8 mouse cellular contexts compared by ENCODE assay signal in the genomic region with DNA sequence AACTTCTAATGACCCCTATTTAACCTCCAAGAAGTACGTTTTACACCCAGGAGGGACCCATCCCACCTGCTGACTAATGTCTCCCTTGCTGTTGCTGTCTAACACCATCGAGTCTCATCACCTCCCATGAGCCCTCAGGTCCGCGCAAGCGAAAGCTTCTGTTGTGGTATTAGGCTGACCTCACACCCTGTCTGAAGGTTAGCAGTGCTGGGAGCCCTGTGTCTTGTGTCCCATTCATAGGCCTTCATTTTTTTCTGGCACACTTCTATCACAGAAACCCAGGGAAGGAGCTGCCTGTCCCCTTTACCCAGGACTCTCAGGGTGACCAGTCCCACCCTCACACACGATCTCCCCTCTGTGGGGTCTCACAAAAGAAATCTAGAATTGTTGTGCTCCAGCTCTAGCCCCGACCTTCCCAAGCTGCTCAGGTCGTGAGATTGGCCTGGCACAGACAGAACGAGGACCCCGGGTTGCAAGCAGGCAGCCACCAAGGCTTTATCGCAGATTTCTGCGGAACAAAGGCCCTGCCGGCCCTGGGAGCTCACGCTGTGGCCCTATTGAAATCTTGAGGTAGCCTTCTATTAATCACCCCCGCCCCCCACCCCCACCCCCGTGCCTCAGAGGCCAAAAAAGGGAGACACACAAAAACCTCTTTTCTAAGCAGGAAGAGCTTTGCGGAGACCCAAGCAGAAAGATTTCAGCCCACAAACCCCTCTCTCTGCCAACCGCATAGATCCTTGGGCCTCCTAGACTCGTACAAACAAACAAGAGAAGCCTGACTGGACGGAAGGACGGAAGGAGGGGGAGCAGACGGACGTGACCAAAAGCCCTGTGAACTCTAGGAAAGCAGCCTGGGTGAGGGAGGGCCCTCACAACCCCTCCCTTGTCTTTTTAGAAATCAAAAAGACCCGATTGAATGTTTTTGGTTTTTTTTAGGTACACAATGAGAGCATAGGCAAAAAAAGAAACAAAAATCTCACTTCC. TPM values are rescaled to one million over a fixed set of nuclear protein-coding genes. Genes with fewer than 3 reads are reported as not detected.
DNase-seq lines count a peak whose midpoint lies in the region; ATAC-seq and TF ChIP-seq lines count a peak whose summit lies in the region.

No protein-coding gene starts in this region.

- peak overlapping the region; percentile 45 for H3K4me2 ChIP-seq in heart, embryonic 12.5 days
- H3K4me2 ChIP-seq in embryonic facial prominence, embryonic 13.5 days: 0 out of 2 replicates have a peak overlapping the region, but pooled peaks have one; percentile 28
- H3K4me2 ChIP-seq in intestine, postnatal 0 days (replicated peaks; ENCODE audit: low read depth): no peak overlapping the region; the same call in 1 of the 2 replicates
- peak overlapping the region; percentile 24 for H3K4me2 ChIP-seq in midbrain, embryonic 12.5 days (replicated peaks)

- peak overlapping the region; percentile 64 for H3K9ac ChIP-seq in heart, embryonic 12.5 days
- peak overlapping the region; percentile 64 for H3K9ac ChIP-seq in embryonic facial prominence, embryonic 13.5 days
- no peak overlapping the region for H3K9ac ChIP-seq in intestine, postnatal 0 days (ENCODE audit: low read depth, low read length)
- peak overlapping the region; percentile 39; the same call in 1 of the 2 replicates for H3K9ac ChIP-seq in midbrain, embryonic 12.5 days (replicated peaks)

- WGBS in heart, embryonic 12.5 days: 14% methylated on average over 24 of the region's 24 CpGs
- 18% methylated on average over 24 of the region's 24 CpGs for WGBS in embryonic facial prominence, embryonic 13.5 days
- WGBS in intestine, postnatal 0 days: 37% methylated on average over 24 of the region's 24 CpGs
- WGBS in midbrain, embryonic 12.5 days: 1% methylated on average over 24 of the region's 24 CpGs

- peak overlapping the region; percentile 68 for H3K27ac ChIP-seq in heart, embryonic 12.5 days (ENCODE audit: poor library complexity, severe bottlenecking)
- H3K27ac ChIP-seq in embryonic facial prominence, embryonic 13.5 days: peak overlapping the region; percentile 85
- 0 out of 2 replicates have a peak overlapping the region, but pooled peaks have one; percentile 52 for H3K27ac ChIP-seq in intestine, postnatal 0 days (ENCODE audit: low read depth, low read length)
- H3K27ac ChIP-seq in midbrain, embryonic 12.5 days (replicated peaks): peak overlapping the region; percentile 97

- H3K4me1 ChIP-seq in heart, embryonic 12.5 days (replicated peaks): peaks cover 19% of the 10 kb centered on the region
- H3K4me1 ChIP-seq in embryonic facial prominence, embryonic 13.5 days: peaks cover 27% of the 10 kb centered on the region
- H3K4me1 ChIP-seq in intestine, postnatal 0 days (replicated peaks; ENCODE audit: control insufficient read depth, insufficient read depth, low read length): peaks cover 2% of the 10 kb centered on the region
- peaks cover 43% of the 10 kb centered on the region for H3K4me1 ChIP-seq in midbrain, embryonic 12.5 days

- no peak for ATAC-seq in heart, embryonic 12.5 days (ENCODE audit: insufficient number of reproducible peaks, low FRiP score)
- ATAC-seq in embryonic facial prominence, embryonic 13.5 days (ENCODE audit: insufficient number of reproducible peaks, insufficient read depth, low FRiP score, low TSS enrichment, low read depth): no peak
- ATAC-seq in intestine, postnatal 0 days: no peak
- peak; percentile 64 for ATAC-seq in midbrain, embryonic 12.5 days (ENCODE audit: low FRiP score, low read depth)
- ATAC-seq in erythroblast, adult 5-6 weeks (replicated peaks; ENCODE audit: low FRiP score, poor library complexity, severe bottlenecking): no peak

- DNase-seq in heart, adult 18-20 months: no peak
- no peak for DNase-seq in urinary bladder, postnatal 36 days (ENCODE audit: low spot score in 2 of 2)
- no peak for DNase-seq in adrenal gland, adult 2 months

- 0 out of 2 replicates have a peak, but pooled peaks cover 7% of the 10 kb centered on the region for H3K9me3 ChIP-seq in heart, embryonic 12.5 days (replicated peaks)
- H3K9me3 ChIP-seq in embryonic facial prominence, embryonic 13.5 days: 0 out of 2 replicates have a peak, but pooled peaks cover 3% of the 10 kb centered on the region
- no peaks in the 10 kb centered on the region for H3K9me3 ChIP-seq in intestine, postnatal 0 days (ENCODE audit: control insufficient read depth)
- peaks cover 5% of the 10 kb centered on the region; the same call in 1 of the 2 replicates for H3K9me3 ChIP-seq in midbrain, embryonic 12.5 days

- no peaks in the 10 kb centered on the region for H3K36me3 ChIP-seq in heart, embryonic 12.5 days
- H3K36me3 ChIP-seq in embryonic facial prominence, embryonic 13.5 days: no peaks in the 10 kb centered on the region
- no peaks in the 10 kb centered on the region for H3K36me3 ChIP-seq in intestine, postnatal 0 days (ENCODE audit: control insufficient read depth, insufficient read depth)
- H3K36me3 ChIP-seq in midbrain, embryonic 12.5 days: no peaks in the 10 kb centered on the region

- peak overlapping the region; percentile 8; the same call in 1 of the 2 replicates for H3K4me3 ChIP-seq in heart, embryonic 12.5 days
- no peak overlapping the region for H3K4me3 ChIP-seq in embryonic facial prominence, embryonic 13.5 days
- H3K4me3 ChIP-seq in intestine, postnatal 0 days (ENCODE audit: low read depth, low read length): no peak overlapping the region
- H3K4me3 ChIP-seq in midbrain, embryonic 12.5 days: 0 out of 2 replicates have a peak overlapping the region, but pooled peaks have one; percentile 0

- no peaks in the 10 kb centered on the region for H3K27me3 ChIP-seq in heart, embryonic 12.5 days (replicated peaks)
- H3K27me3 ChIP-seq in embryonic facial prominence, embryonic 13.5 days: no peaks in the 10 kb centered on the region
- no peaks in the 10 kb centered on the region for H3K27me3 ChIP-seq in intestine, postnatal 0 days (replicated peaks; ENCODE audit: control insufficient read depth, insufficient read depth, low read length)
- no peaks in the 10 kb centered on the region for H3K27me3 ChIP-seq in midbrain, embryonic 12.5 days

- no peak for TF ChIP-seq CTCF in intestine, postnatal 0 days (IDR thresholded peaks at IDR 0.05; ENCODE audit: low read depth)

RNA-seq across cellular contexts. Expression of gene Foxk1, which starts 29.8 kb away (rescaled TPM):
- 5.8 and 7.2 TPM in 2 replicates for polyA plus RNA-seq in heart, embryonic 12.5 days (2016; fragmentation: Nextera tagmentation; extraction: Ambion mirVana)
- 10 to 100 TPM; 15.7 to 15.9 TPM for total RNA-seq in heart, adult 18-20 months (2021)
- polyA plus RNA-seq in embryonic facial prominence, embryonic 13.5 days (2015; fragmentation: Nextera tagmentation; extraction: Ambion mirVana): 5.0 and 6.3 TPM in 2 replicates
- 2.6 and 4.5 TPM in 2 replicates for polyA plus RNA-seq in intestine, postnatal 0 days (2015; fragmentation: Nextera tagmentation; extraction: Ambion mirVana)
- 7.6 and 9.6 TPM in 2 replicates for polyA plus RNA-seq in midbrain, embryonic 12.5 days (2016; fragmentation: Nextera tagmentation; extraction: Ambion mirVana)
- 10 to 100 TPM; 19.7 to 24.6 TPM for total RNA-seq in adrenal gland, adult 2 months (2021)
- polyA plus RNA-seq in adrenal gland, adult 2 months (2012; rRNA removed): 17.2 and 18.2 TPM in 2 replicates
- 3.7 and 5.0 TPM in 2 replicates for total RNA-seq in erythroblast, adult 5-6 weeks (2015; ENCODE audit: low replicate concordance)
- 2.0 and 2.8 TPM in 2 replicates for total RNA-seq in erythroblast, adult 5-6 weeks (2017; ENCODE audit: low replicate concordance)

Comparison
In these comparisons a context has a peak if more than half of its experiments do, and no peak if none do; other contexts are left out.
1. H3K4me3 ChIP-seq: peak in heart, embryonic 12.5 days (single experiment) and midbrain, embryonic 12.5 days (single experiment); none in embryonic facial prominence, embryonic 13.5 days (single experiment) and intestine, postnatal 0 days (single experiment).
2. Peak in every context shown above with its lines, with median percentiles within 50 percentile points of each other: H3K27ac ChIP-seq.